Mouse (Mus musculus) G1E (cell line): ENCODE data around the gene Zmiz2.

Source experiments
- CTCF ChIP-seq: IDR thresholded peaks from 2 replicates; pipeline ENCODE4 v1.5.1; 2012; ENCODE audit warnings: low read depth, low read length, inconsistent platforms, mixed read lengths
- GATA1 ChIP-seq: IDR thresholded peaks from 2 replicates; pipeline ENCODE4 v1.6.1; 2012; ENCODE audit warnings: borderline replicate concordance, low read length, inconsistent platforms, mixed read lengths
- GATA2 ChIP-seq: IDR thresholded peaks from 2 replicates; pipeline ENCODE4 v1.6.1; 2012; ENCODE audit warnings: low read depth, low read length, inconsistent platforms, borderline replicate concordance
- TAL1 ChIP-seq: conservative IDR thresholded peaks from 2 replicates; pipeline ENCODE4 v1.6.1; 2012; ENCODE audit warnings: low read depth, low read length, inconsistent platforms, mixed read lengths

DNA sequence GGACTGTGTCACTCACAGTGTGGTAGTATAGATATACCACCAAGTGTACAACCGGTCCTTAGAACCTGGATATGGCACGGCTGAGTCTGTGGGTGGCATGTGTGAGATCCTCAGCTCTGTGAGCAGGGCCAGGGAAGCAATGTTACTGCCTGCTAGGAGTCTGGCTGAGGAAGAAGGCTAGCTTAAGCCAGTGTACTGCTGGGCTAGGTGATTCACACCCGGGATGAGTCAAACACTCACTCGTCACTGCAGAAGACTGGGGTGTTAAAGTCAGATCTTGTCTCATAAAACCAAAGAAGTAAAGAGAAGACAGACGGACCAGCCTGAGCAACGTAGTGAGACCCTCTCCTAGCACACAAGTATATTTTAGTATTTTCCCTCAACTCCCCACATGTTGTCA lies 8.0 kb upstream of the Zmiz2 start:
- TF ChIP-seq CTCF (no peak), GATA1 (no peak), GATA2 (no peak), TAL1 (no peak)
